Mouse (Mus musculus) embryonic facial prominence, embryonic 14.5 days (tissue): ENCODE data around the gene Ptprn2. TPM values are rescaled to one million over a fixed set of nuclear protein-coding genes. Genes with fewer than 3 reads are reported as not detected.

Experiments used
- ATAC-seq: fragments of 200-750 bp; cut with Nextera tagmentation; 2 replicates; pipeline ENCODE4 v1.8.0; 2017; ENCODE audit warnings: low read depth, moderate number of reproducible peaks, moderate TSS enrichment
- DNase-seq: peaks from one replicate; pipeline ENCODE4 v3.0.0-alpha.2; 2015; ENCODE audit warnings: low spot score
- H3K27ac ChIP-seq: fragments of 300-500 bp; sonication (generic); replicated peaks from 2 replicates; pipeline ENCODE4 v1.5.1; 2014; ENCODE audit warnings: low read depth, mild to moderate bottlenecking, low read length, moderate library complexity
- H3K27me3 ChIP-seq: fragments of 300-500 bp; sonication (generic); replicated peaks from 2 replicates; pipeline ENCODE4 v1.6.1; 2014; ENCODE audit warnings: low read length; ENCODE audit not compliant: control insufficient read depth, insufficient read depth
- H3K36me3 ChIP-seq: fragments of 300-500 bp; sonication (generic); 2 replicates; pipeline ENCODE4 v1.6.1; 2014; ENCODE audit warnings: low read length, mixed read lengths; ENCODE audit not compliant: control insufficient read depth, insufficient read depth
- H3K4me1 ChIP-seq: fragments of 300-500 bp; sonication (generic); 2 replicates; pipeline ENCODE4 v1.6.1; 2014; ENCODE audit warnings: antibody characterized with exemption, low read length; ENCODE audit not compliant: control insufficient read depth, insufficient read depth
- H3K4me2 ChIP-seq: fragments of 300-500 bp; sonication (generic); 2 replicates; pipeline ENCODE4 v1.6.1; 2014; ENCODE audit warnings: low read depth, mild to moderate bottlenecking, low read length, moderate library complexity, mixed read lengths
- H3K4me3 ChIP-seq: fragments of 300-500 bp; sonication (generic); 2 replicates; pipeline ENCODE4 v1.5.1; 2014; ENCODE audit warnings: low read depth, mild to moderate bottlenecking, low read length
- H3K9ac ChIP-seq: fragments of 300-500 bp; sonication (generic); 2 replicates; pipeline ENCODE4 v1.6.1; 2014; ENCODE audit warnings: low read depth, mild to moderate bottlenecking, low read length, moderate library complexity, mixed read lengths
- H3K9me3 ChIP-seq: fragments of 300-500 bp; sonication (generic); 2 replicates; pipeline ENCODE4 v1.6.1; 2016; ENCODE audit warnings: low read length; ENCODE audit not compliant: control insufficient read depth
- WGBS: fragments of 180-500 bp; shearing (Covaris S2); extraction: QIAGEN DNeasy Blood & Tissue Kit; methylation state at CpG from one replicate; pipeline ENCODE4 v1.1.7; 2014; 5-methylcytosine and 5-hydroxymethylcytosine counted together
- polyA plus RNA-seq: library from polyadenylated mRNA; unstranded; fragments of >200 nt; fragmentation: Nextera tagmentation; extraction: Ambion mirVana; gene quantifications from 2 replicates; pipeline ENCODE4 v1.2.1, GENCODE M21; 2014

Ptprn2 gene
- polyA plus RNA-seq, 1 experiment from 2014 or later = 0.65 TPM

- Histone ChIP-seq H3K27me3 (no peaks in the 10 kb centered on the region), H3K4me2 (no peak overlapping the region), H3K9me3 (no peaks in the 10 kb centered on the region), H3K4me1 (no peaks in the 10 kb centered on the region), H3K9ac (no peak overlapping the region), H3K4me3 (no peak overlapping the region), H3K36me3 (no peaks in the 10 kb centered on the region), H3K27ac (no peak overlapping the region)
- 75% methylated on average over 5 of the region's 5 CpGs for WGBS
- no peak for ATAC-seq
- no peak for DNase-seq
Observed at GRCm38 (mm10) chr12:116803331-116803730, 317.8 kb downstream of the Ptprn2 start.

GRCm38 (mm10) chr12:116804712-116805111 lies 319.2 kb downstream of the Ptprn2 start:
- no peak overlapping the region for H3K9ac ChIP-seq
- WGBS = 68% methylated on average over 2 of the region's 2 CpGs
- H3K27ac ChIP-seq = no peak overlapping the region
- ATAC-seq = no peak
- no peaks in the 10 kb centered on the region for H3K27me3 ChIP-seq
- H3K36me3 ChIP-seq = no peaks in the 10 kb centered on the region
- H3K4me2 ChIP-seq = no peak overlapping the region
- no peak for DNase-seq
- no peaks in the 10 kb centered on the region for H3K9me3 ChIP-seq
- no peak overlapping the region for H3K4me3 ChIP-seq
- H3K4me1 ChIP-seq = no peaks in the 10 kb centered on the region

GRCm38 (mm10) chr12:116805129-116805809 lies 319.7 kb downstream of the Ptprn2 start:
- Histone ChIP-seq H3K9me3 (no peaks in the 10 kb centered on the region), H3K4me1 (no peaks in the 10 kb centered on the region), H3K27ac (no peak overlapping the region), H3K27me3 (no peaks in the 10 kb centered on the region), H3K4me2 (no peak overlapping the region), H3K9ac (no peak overlapping the region), H3K4me3 (no peak overlapping the region), H3K36me3 (no peaks in the 10 kb centered on the region)
- DNase-seq (no peak), ATAC-seq (no peak)
- WGBS = 59% methylated on average over 2 of the region's 2 CpGs

GRCm38 (mm10) chr12:116806089-116806488 lies 320.6 kb downstream of the Ptprn2 start:
- ATAC-seq = no peak
- Histone ChIP-seq H3K9ac (no peak overlapping the region), H3K36me3 (no peaks in the 10 kb centered on the region), H3K4me3 (no peak overlapping the region), H3K4me1 (no peaks in the 10 kb centered on the region), H3K4me2 (no peak overlapping the region), H3K9me3 (no peaks in the 10 kb centered on the region), H3K27me3 (no peaks in the 10 kb centered on the region), H3K27ac (no peak overlapping the region)
- DNase-seq = no peak
- 84% methylated on average over 2 of the region's 2 CpGs for whole genome bisulfite sequencing

- no peak overlapping the region for H3K4me3 ChIP-seq
- H3K36me3 ChIP-seq = no peaks in the 10 kb centered on the region
- H3K9ac ChIP-seq = no peak overlapping the region
- no peak overlapping the region for H3K27ac ChIP-seq
- no peak for DNase-seq
- H3K27me3 ChIP-seq = no peaks in the 10 kb centered on the region
- no peaks in the 10 kb centered on the region for H3K4me1 ChIP-seq
- ATAC-seq = no peak
- 75% methylated on average over 5 of the region's 5 CpGs for WGBS
- no peak overlapping the region for H3K4me2 ChIP-seq
- H3K9me3 ChIP-seq = no peaks in the 10 kb centered on the region
Observed at GRCm38 (mm10) chr12:116813012-116813411, 327.5 kb downstream of the Ptprn2 start.

- Histone ChIP-seq H3K9ac (no peak overlapping the region), H3K27me3 (no peaks in the 10 kb centered on the region), H3K9me3 (no peaks in the 10 kb centered on the region), H3K4me2 (no peak overlapping the region), H3K27ac (no peak overlapping the region), H3K36me3 (no peaks in the 10 kb centered on the region), H3K4me3 (no peak overlapping the region), H3K4me1 (no peaks in the 10 kb centered on the region)
- no peak for ATAC-seq
- no peak for DNase-seq
- 81% methylated on average over 2 of the region's 2 CpGs for WGBS
Observed at GRCm38 (mm10) chr12:116819836-116820235, 334.3 kb downstream of the Ptprn2 start.

- no peaks in the 10 kb centered on the region for H3K36me3 ChIP-seq
- no peak overlapping the region for H3K4me3 ChIP-seq
- no peak overlapping the region for H3K27ac ChIP-seq
- no peaks in the 10 kb centered on the region for H3K27me3 ChIP-seq
- no peak overlapping the region for H3K9ac ChIP-seq
- no peak for DNase-seq
- H3K4me2 ChIP-seq = no peak overlapping the region
- H3K4me1 ChIP-seq = no peaks in the 10 kb centered on the region
- 84% methylated on average over 3 of the region's 3 CpGs for WGBS
- no peaks in the 10 kb centered on the region for H3K9me3 ChIP-seq
- no peak for ATAC-seq
Observed at GRCm38 (mm10) chr12:116823341-116823740, 337.8 kb downstream of the Ptprn2 start.

- no peak for DNase-seq
- H3K4me1 ChIP-seq = no peaks in the 10 kb centered on the region
- H3K4me2 ChIP-seq = no peak overlapping the region
- ATAC-seq = no peak
- 39% methylated on average over 7 of the region's 7 CpGs for WGBS
- H3K27ac ChIP-seq = no peak overlapping the region
- H3K36me3 ChIP-seq = no peaks in the 10 kb centered on the region
- no peak overlapping the region for H3K9ac ChIP-seq
- H3K27me3 ChIP-seq = no peaks in the 10 kb centered on the region
- no peaks in the 10 kb centered on the region for H3K9me3 ChIP-seq
- no peak overlapping the region for H3K4me3 ChIP-seq
Observed at GRCm38 (mm10) chr12:116827748-116828147, 342.2 kb downstream of the Ptprn2 start.

- DNase-seq (no peak), ATAC-seq (no peak)
- no peak overlapping the region for H3K4me3 ChIP-seq
- no peaks in the 10 kb centered on the region for H3K9me3 ChIP-seq
- no peaks in the 10 kb centered on the region for H3K27me3 ChIP-seq
- H3K4me2 ChIP-seq = no peak overlapping the region
- H3K4me1 ChIP-seq = no peaks in the 10 kb centered on the region
- no peaks in the 10 kb centered on the region for H3K36me3 ChIP-seq
- H3K9ac ChIP-seq = no peak overlapping the region
- 65% methylated on average over 3 of the region's 3 CpGs for WGBS
- no peak overlapping the region for H3K27ac ChIP-seq
Observed at GRCm38 (mm10) chr12:116838611-116839192, 353.2 kb downstream of the Ptprn2 start.
